Mouse (Mus musculus): ENCODE results near the gene Saysd1.

GRCm38 (mm10) chr14:20177494-20178123, 39.3 kb upstream of the Saysd1 start:
- no peak for TF ChIP-seq CTCF (IDR thresholded peaks at IDR 0.05; ENCODE audit: control insufficient read depth, insufficient read depth, low read length)
- no peak for TF ChIP-seq POLR2A (IDR thresholded peaks at IDR 0.05; ENCODE audit: borderline replicate concordance, control insufficient read depth, low read depth, low read length)
